Mouse (Mus musculus) brown adipose tissue, adult 24 weeks (tissue): ENCODE results near the gene Cldn6. TPM values are rescaled to one million over a fixed set of nuclear protein-coding genes. Genes with fewer than 3 reads are reported as not detected.

ENCODE experiments used
- H3K27ac ChIP-seq: fragments of 200-500 bp; replicated peaks from 2 replicates; pipeline ENCODE4 v1.5.1; 2012; ENCODE audit warnings: low read depth, mild to moderate bottlenecking, low read length
- H3K4me1 ChIP-seq: fragments of 200-500 bp; 2 replicates; pipeline ENCODE4 v1.6.1; 2012; ENCODE audit warnings: low read length, mixed read lengths; ENCODE audit not compliant: control insufficient read depth, insufficient read depth, insufficient read length
- H3K4me3 ChIP-seq: fragments of 200-500 bp; 2 replicates; pipeline ENCODE4 v1.5.1; 2012; ENCODE audit warnings: low read depth, mild to moderate bottlenecking, low read length, moderate library complexity; ENCODE audit not compliant: insufficient read depth
- polyA plus RNA-seq: library from polyadenylated mRNA; stranded (reverse); fragments of >200 nt; gene quantifications from 2 replicates; pipeline ENCODE4 v1.2.4, GENCODE M21; 2012; ENCODE audit not compliant: missing spikeins, insufficient read depth, insufficient read length

Gene Cldn6
- polyA plus RNA-seq, 1 experiment: not detected

GRCm38 (mm10) chr17:23665511-23665910, 13.5 kb upstream of the Cldn6 start:
- H3K4me1 ChIP-seq: no peaks in the 10 kb centered on the region
- H3K4me3 ChIP-seq: no peak overlapping the region
- no peak overlapping the region for H3K27ac ChIP-seq

GRCm38 (mm10) chr17:23670516-23671074, 8.5 kb upstream of the Cldn6 start:
- Histone ChIP-seq H3K27ac (no peak overlapping the region), H3K4me1 (peaks cover 6% of the 10 kb centered on the region; the same call in 1 of the 2 replicates), H3K4me3 (no peak overlapping the region)

DNA sequence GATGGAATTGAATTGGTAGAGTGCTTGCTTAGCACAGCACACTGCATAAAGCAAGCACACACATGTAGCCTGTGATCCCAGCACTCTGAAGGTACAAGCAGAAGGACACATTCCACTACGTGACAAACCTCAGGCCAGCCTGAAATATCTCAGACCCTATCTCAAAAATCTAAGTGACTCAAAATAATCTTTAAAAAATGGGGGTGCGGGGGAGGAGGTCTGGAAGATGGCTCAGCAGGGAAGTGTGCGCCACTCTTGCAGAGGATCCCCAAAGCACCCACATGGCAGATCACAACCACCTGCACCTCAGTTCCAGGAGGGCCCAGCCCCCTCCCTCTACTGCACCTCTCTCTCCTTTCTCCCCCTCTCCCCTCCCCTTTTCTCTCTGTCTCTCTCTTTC, 7.5 kb upstream of the Cldn6 start:
- Histone ChIP-seq H3K4me3 (no peak overlapping the region), H3K4me1 (peaks cover 6% of the 10 kb centered on the region; the same call in 1 of the 2 replicates), H3K27ac (no peak overlapping the region)

DNA sequence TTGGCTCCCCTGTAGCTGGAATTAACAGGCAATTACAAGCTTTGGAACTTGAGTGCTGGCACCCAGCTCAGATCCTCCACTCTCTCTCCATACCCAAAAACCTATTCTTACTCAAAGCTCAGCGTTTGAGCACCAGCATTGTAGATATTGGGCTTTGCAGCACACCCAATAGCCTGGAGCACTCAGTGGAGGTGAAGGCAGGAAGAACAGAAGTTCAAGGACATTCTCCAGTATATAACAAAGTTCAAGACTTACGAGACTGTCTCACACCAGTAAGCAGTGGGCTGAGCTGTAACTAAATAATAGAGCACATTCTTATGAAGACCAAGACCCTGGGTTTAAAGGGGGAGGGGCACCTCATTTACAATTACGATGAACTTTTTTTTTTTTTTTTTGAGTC, 6.3 kb upstream of the Cldn6 start:
- H3K27ac ChIP-seq: no peak overlapping the region
- H3K4me1 ChIP-seq: peaks cover 6% of the 10 kb centered on the region; the same call in 1 of the 2 replicates
- peak overlapping the region; percentile 81 for H3K4me3 ChIP-seq

GRCm38 (mm10) chr17:23673424-23674073, 5.5 kb upstream of the Cldn6 start, which contains the start of the genes Hcfc1r1 and Thoc6:
TSS of gene Hcfc1r1 (plus strand) at chr17:23673596.
TSS of gene Thoc6 (minus strand) at chr17:23673882.
- Histone ChIP-seq H3K4me3 (peak within 1 kb of the TSS; percentile 81), H3K27ac (peak within 1 kb of the TSS; percentile 99), H3K4me1 (peaks cover 6% of the 10 kb centered on the region; the same call in 1 of the 2 replicates)

DNA sequence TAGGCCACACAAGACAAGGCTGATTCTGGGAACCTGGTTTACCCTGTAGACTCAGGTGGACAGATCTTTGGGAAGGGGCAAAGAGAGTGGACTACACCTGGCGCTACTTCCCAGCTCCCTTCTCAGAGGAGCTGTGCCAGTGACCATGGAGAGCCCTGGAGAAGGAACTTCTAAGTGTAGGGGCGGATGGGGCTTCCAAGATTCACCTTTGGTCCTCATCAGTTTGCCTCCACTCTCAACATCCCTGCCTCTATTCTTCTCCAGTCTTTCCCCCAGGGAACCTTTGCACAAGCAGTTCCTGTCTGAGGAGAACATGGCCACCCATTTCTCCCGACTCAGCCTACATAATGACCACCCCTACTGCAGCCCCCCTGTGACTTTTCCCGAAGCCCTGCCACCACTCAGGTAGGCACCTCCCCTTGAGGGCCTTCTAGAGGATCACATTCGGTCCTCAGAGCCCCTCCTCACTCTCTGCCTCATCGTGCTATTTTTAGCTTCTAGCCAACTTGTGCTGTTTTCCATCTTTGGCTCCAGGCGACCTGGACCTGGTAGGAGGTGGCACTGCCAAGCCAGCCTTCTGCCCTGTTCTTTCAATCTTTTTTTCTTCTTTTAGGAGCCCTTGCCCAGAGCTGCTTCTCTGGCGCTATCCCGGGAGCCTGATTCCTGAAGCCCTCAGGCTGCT, 4.6 kb upstream of the Cldn6 start:
- H3K4me3 ChIP-seq: peak overlapping the region; percentile 81
- H3K4me1 ChIP-seq: peaks cover 6% of the 10 kb centered on the region; the same call in 1 of the 2 replicates
- H3K27ac ChIP-seq: peak overlapping the region; percentile 73

- H3K4me3 ChIP-seq: peak overlapping the region; percentile 81
- H3K4me1 ChIP-seq: peaks cover 6% of the 10 kb centered on the region; the same call in 1 of the 2 replicates
- peak overlapping the region; percentile 73 for H3K27ac ChIP-seq
These were observed 3.9 kb upstream of the Cldn6 start for GRCm38 (mm10) chr17:23675127-23675526.

- peak overlapping the region; percentile 73 for H3K27ac ChIP-seq
- H3K4me1 ChIP-seq: peaks cover 6% of the 10 kb centered on the region; the same call in 1 of the 2 replicates
- peak overlapping the region; percentile 81 for H3K4me3 ChIP-seq
These were observed 3.3 kb upstream of the Cldn6 start for GRCm38 (mm10) chr17:23675564-23676281.

DNA sequence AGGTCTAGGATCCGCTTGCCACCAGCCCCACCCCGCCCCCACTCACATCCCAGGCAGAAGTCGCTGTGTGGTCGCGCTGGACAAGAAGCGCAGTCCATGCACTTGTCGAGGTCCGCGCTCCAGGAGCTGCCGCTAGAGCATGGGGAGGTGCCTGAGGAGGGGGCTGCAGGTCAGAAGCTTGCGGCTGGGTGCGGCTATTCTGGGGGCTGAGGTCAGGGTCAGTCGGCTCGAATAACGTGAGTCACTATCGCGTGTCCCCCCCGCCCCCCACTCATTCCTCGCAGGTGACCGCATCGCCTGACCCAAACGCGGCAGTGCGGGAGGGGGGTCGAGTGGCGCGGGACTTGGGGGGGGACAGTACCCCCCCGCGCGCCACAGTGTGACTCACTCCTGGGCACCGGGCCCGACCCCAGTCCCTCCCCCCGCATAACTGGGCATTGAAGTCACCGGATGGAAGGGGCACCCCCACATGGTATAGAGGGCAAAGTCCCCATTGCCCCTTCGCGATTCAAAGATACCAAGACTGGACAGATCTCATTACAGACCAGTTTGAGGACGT, 2.5 kb upstream of the Cldn6 start:
- Histone ChIP-seq H3K4me3 (peak overlapping the region; percentile 81), H3K27ac (peak overlapping the region; percentile 85), H3K4me1 (peaks cover 6% of the 10 kb centered on the region; the same call in 1 of the 2 replicates)

DNA sequence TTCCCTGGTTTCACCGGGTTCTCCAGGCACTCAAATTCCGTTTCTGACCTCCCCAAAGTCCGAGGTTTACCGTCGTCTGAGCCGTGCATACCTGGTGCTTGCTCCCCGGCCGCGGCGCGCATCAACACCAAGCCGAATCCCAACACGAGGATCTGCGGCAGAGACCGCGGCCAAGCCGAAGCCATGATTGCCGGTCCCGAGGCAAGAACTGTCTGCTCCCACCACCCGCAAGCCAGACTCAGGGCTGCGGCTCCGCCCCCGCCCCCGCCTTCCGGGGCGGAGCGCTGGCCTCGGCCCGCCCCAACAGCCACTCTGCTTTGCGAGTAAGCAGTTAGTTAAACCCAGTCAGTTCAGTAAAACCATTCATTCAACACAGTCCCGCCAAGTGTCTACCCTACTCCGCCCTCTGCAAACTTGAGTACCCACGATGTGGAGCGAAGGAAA, 1.8 kb upstream of the Cldn6 start, which contains the start of gene Tnfrsf12a:
TSS of gene Tnfrsf12a (minus strand) at position 233 of the 444 bp plus-strand sequence.
- Histone ChIP-seq H3K4me3 (peak within 1 kb of the TSS; percentile 81), H3K4me1 (peaks cover 6% of the 10 kb centered on the region; the same call in 1 of the 2 replicates), H3K27ac (peak within 1 kb of the TSS; percentile 85)

- Histone ChIP-seq H3K4me3 (no peak overlapping the region), H3K27ac (no peak overlapping the region), H3K4me1 (no peaks in the 10 kb centered on the region)
These were observed 1.3 kb downstream of the Cldn6 start for GRCm38 (mm10) chr17:23680336-23680735.

- no peak overlapping the region for H3K4me3 ChIP-seq
- H3K27ac ChIP-seq: no peak overlapping the region
- H3K4me1 ChIP-seq: no peaks in the 10 kb centered on the region
These were observed 2.0 kb downstream of the Cldn6 start for GRCm38 (mm10) chr17:23681086-23681485.

DNA sequence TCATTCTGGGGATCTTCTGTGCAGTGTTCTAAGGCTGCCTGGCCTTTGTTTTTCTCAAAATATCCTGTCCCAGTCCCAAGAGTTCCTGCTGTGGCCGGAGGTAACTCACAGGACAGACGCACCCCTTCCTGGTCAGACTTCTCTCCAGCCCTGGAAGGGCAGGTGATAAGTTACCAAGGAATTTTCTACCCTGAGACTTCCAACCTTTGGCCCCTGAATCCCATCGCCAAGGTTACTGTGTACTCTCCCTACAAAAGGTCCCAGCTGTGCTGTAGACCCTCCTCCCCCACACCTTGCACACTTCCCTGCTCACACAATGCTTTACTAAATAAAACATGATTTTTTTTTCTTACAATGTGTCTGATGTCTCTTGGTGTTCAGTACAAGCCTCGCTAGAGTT, 3.0 kb downstream of the Cldn6 start:
- Histone ChIP-seq H3K27ac (no peak overlapping the region), H3K4me3 (no peak overlapping the region), H3K4me1 (no peaks in the 10 kb centered on the region)

- Histone ChIP-seq H3K27ac (no peak overlapping the region), H3K4me1 (no peaks in the 10 kb centered on the region), H3K4me3 (no peak overlapping the region)
These were observed 3.5 kb downstream of the Cldn6 start for GRCm38 (mm10) chr17:23682530-23682929.
